Mouse (Mus musculus) gastrocnemius, postnatal 36 days (tissue): Measurements from ENCODE around the gene Siva1. TPM values are rescaled to one million over a fixed set of nuclear protein-coding genes. Genes with fewer than 3 reads are reported as not detected.

Source experiments
- DNase-seq, 2 experiments: peaks; one replicate each; pipeline ENCODE4 v3.0.0; 2022
- intact Hi-C: fragments of 180-260 bp; cut with DNase I; formaldehyde crosslinking; loops from one replicate; pipeline ENCODE4 v1.15.1; 2025
- long read RNA-seq, 2 experiments: library from polyadenylated mRNA; stranded (forward); transcript quantifications; one replicate each; pipeline ENCODE4 v2.0.0; 2021
- total RNA-seq, 2 experiments: library from RNA; stranded (reverse); gene quantifications; 2 replicates each; pipeline ENCODE4 v1.2.3; 2021

Gene Siva1
- total RNA-seq = 10 to 100 TPM; 12.6 to 17.0 TPM
- long read RNA-seq, experiment 1, transcript Siva1-201 (4 exons, 924 nt) = major isoform, 33 of 36 reads
- long read RNA-seq, experiment 1, partial matches to known transcripts = 1 of 36 reads
- long read RNA-seq, experiment 1, other reads (novel, unspliced or antisense) = 1 of 36 reads
- long read RNA-seq, experiment 2, transcript Siva1-201 (4 exons, 924 nt) = major isoform, 60 of 64 reads
- long read RNA-seq, experiment 2, partial matches to known transcripts = 1 of 64 reads
- long read RNA-seq, experiment 2, other reads (novel, unspliced or antisense) = 1 of 64 reads

- intact Hi-C loops = no loop called here
Measured at GRCm38 (mm10) chr12:112644180-112644854, at the start of gene Siva1. Siva1 (plus strand) TSS chr12:112644679.

DNA sequence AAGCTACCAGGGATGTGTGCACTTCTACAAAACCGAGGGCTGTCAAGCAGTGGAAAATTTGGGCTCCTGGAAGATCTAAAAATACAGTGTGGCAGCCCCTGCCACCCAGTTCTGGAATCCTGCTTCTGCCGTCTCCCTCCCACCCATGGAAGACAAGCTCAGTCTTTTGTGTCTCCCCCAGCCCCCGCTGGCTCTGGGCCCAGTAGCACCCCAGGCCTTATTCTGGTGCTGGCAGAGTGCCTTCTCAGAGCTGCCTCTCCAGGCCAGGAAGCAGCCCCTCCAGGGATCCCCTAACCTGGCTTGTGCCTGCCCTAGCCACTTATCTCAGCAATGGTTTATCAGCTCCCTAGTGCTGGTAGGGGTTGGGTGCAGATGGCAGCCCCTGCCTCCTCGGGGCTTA, 49.5 kb upstream of the Siva1 start:
- intact Hi-C loops = no loop called here

More at GRCm38 (mm10) chr12:112644180-112644854, at the start of gene Siva1:
- DNase-seq = peak; percentile 94 to 99

DNA sequence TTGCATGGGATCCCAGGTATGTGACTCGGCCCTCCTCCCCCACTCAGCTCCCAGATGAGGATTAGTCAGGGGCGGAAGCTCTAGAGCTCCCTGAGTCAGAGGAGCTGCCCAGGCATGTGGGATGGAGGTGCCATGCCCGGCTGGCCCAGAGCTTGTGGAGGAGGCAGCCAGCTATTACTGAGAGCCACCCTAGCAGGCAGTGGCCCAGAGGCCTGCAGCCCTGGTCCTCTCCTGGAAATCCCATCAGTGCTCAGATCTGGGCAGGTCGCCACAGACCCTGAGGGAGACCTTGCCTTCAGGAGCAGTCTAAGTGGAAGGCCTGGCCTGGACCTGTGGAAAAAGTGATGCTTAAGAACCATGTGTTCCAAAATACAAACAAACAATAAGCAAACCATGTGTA, 48.9 kb upstream of the Siva1 start:
- peak in 1 of 2 experiments; percentile 84 for DNase-seq
- intact Hi-C loops = no loop called here

More for the DNA sequence above, 49.5 kb upstream of the Siva1 start:
- DNase-seq = no peak

- no peak for DNase-seq
- intact Hi-C loops = no loop called here
Measured at GRCm38 (mm10) chr12:112596454-112596853, 48.0 kb upstream of the Siva1 start.

DNA sequence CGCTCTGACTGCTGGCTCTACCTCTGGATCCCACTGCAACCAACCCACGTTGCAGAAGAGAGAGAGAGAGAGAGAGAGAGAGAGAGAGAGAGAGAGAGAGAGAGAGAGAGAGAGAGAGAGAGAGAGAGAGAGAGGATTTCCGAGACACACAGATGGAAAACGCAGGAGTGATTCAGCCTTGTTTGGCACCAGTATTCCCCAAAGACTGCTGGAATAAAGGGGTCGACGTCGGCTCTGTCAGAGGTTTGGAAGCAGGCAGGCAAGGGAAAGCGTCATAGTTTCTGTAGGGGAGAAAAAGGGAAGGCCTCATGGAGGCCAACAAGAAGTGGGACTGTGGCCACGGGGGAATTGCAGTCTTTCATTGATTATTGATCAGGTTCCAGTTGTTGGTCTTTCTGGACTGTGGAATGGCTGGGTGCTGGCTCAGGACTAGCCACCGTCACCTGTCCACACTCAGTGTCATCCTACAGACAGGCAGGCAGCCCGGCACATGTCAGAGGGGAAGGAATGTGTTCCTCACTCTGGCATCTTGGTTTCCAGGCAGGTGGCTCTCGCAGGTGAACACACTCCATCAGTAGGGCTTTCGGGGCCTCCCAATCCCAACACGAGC, 47.5 kb upstream of the Siva1 start:
- intact Hi-C loops = no loop called here
- DNase-seq = no peak

DNA sequence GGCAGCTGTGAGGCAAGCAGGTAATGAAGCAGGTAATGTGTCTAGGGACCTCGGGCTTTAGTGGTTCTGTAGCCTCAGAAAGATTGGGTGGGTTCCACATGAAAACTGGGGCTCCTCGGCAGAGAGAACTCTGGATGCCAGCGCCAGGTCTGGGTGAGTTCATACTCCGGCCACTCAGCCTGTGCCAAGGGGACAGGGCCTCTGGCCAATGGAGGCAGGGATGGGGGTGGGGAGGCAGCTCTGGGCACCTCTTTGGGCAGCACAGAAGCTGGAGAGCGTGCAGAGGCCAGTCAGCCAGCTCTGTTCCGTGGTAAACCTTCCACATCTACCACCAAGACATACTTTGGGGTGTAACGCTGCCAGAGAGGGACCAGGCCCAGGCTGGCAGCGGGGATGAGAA, 46.9 kb upstream of the Siva1 start:
- peak in 1 of 2 experiments; percentile 56 for DNase-seq
- intact Hi-C loops = no loop called here

DNA sequence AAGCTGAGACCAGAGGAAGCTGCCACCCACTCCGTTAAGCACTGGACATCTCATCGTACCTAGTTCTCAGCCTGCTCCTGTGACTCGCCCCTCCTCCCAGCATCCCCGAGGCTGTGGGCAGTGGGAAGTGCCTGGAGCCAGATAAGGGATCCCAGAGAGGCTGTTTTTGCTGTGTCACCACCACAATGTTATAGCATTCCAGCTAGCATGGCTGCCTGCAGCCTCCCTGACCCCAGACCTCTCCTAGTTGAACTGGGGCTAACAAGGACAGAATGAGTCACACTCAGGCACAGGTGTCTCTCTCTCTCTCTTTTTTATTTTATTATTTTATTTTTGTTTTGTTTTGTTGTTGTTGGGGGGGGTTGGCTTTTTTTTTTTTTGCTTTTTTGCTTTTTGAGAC, 45.3 kb upstream of the Siva1 start:
- no peak for DNase-seq
- intact Hi-C loops = no loop called here

- intact Hi-C loops = no loop called here
- no peak for DNase-seq
Measured at GRCm38 (mm10) chr12:112599942-112600611, 44.4 kb upstream of the Siva1 start.

DNA sequence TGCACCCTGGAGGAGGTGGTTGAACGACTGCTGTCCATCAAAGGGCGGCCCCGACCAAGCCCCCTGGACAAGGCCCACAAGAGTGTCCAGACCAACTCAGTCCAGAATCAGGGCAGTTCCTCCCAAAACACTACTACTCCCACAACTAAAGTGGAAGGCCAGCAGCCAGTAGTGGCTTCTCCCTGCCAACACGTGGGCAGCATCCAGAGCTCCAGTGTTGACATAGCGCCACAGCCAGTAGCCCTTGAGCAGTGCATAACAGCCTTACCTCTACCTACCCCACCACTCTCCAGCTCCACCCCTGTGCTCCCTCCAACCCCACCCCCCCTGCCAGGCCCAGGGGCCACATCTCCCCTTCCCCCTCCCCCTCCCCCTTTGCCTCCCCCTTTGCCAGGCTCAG, 40.5 kb upstream of the Siva1 start:
- intact Hi-C loops = no loop called here
- no peak for DNase-seq

- peak in 1 of 2 experiments; percentile 57 for DNase-seq
- intact Hi-C loops = loop anchor here (1.0 kb wide), 1 partner anchor 53 kb away; no protein-coding TSS in a partner anchor
Measured at GRCm38 (mm10) chr12:112604709-112605649, 39.5 kb upstream of the Siva1 start.

GRCm38 (mm10) chr12:112605766-112606165, 38.7 kb upstream of the Siva1 start:
- intact Hi-C loops = loop anchor here (1.0 kb wide), 1 partner anchor 53 kb away; no protein-coding TSS in a partner anchor
- peak; percentile 74 for DNase-seq

DNA sequence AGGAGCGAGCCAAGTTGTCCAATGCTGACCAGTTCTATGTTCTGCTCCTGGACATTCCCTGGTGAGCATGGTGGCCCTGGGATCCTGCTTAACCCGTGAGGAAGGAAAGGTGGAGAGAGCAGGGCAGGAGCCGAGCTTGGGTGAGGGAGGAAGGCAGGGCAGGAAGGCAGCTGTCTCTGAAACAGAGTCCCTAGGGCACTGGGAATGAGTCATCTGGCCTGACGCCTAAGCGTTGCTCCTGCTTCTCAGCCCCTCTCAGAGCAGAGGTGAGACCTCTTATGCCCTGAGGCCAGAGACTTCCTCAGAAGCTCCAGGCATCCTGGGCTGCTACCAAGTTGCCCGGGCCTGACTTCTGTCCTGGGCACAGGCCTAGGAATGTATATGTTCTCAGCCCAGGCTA, 37.5 kb upstream of the Siva1 start:
- peak in 1 of 2 experiments; percentile 23 for DNase-seq
- intact Hi-C loops = no loop called here

- no peak for DNase-seq
- intact Hi-C loops = no loop called here
Measured at GRCm38 (mm10) chr12:112609031-112609430, 35.4 kb upstream of the Siva1 start.

GRCm38 (mm10) chr12:112616668-112617067, 27.8 kb upstream of the Siva1 start:
- no peak for DNase-seq
- intact Hi-C loops = no loop called here

GRCm38 (mm10) chr12:112617184-112617583, 27.3 kb upstream of the Siva1 start:
- intact Hi-C loops = no loop called here
- DNase-seq = no peak

DNA sequence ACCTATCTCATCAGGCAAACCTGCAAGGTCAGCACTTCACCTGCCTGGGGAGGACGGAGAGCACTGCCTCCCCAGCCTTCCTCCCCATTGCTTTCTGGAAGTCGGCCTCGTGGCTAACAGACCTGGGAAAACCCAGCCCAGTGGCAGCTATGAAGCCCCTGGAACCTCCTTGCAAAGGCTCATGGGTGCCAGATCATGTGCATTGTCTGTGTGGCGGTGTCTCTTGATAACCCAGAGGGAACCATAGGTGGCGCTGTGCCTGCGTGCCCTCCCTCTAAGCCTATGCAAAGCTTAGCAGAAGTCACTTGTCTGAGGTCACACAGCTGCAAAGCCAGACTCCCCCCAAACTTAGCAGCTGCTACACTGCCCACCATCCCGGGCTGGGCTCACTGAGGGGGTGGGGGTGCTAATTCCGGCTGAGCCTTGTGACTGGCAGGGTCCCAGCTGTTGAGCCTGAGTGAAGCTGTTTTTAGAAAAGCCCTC, 26.5 kb upstream of the Siva1 start:
- peak; percentile 71 to 72 for DNase-seq
- intact Hi-C loops = no loop called here

GRCm38 (mm10) chr12:112618981-112619685, 25.3 kb upstream of the Siva1 start:
- intact Hi-C loops = no loop called here
- peak in 1 of 2 experiments; percentile 66 for DNase-seq

GRCm38 (mm10) chr12:112619686-112620353, 24.7 kb upstream of the Siva1 start, which contains the start of gene Adssl1:
Adssl1 (plus strand) TSS chr12:112620045.
- intact Hi-C loops = no loop called here

More at GRCm38 (mm10) chr12:112619686-112620353, 24.7 kb upstream of the Siva1 start, which contains the start of gene Adssl1:
- peak; percentile 54 to 68 for DNase-seq
